Mouse (Mus musculus) gastrocnemius, adult 2 months (tissue): ENCODE results near the gene Olfr449. TPM values are rescaled to one million over a fixed set of nuclear protein-coding genes. Genes with fewer than 3 reads are reported as not detected.

Experiments
- DNase-seq: peaks from one replicate; pipeline ENCODE4 v3.0.0; 2022
- H3K27ac ChIP-seq: fragments of 200-600 bp; 2 replicates; pipeline ENCODE4 v1.8.1; 2022; ENCODE audit warnings: mild to moderate bottlenecking
- H3K4me3 ChIP-seq: fragments of 200-600 bp; 2 replicates; pipeline ENCODE4 v1.8.1; 2022; ENCODE audit warnings: mild to moderate bottlenecking, moderate library complexity
- CTCF ChIP-seq: fragments of 200-600 bp; IDR thresholded peaks from 2 replicates; pipeline ENCODE4 v1.8.1; 2022; ENCODE audit warnings: antibody characterized with exemption, mild to moderate bottlenecking, moderate library complexity
- intact Hi-C: fragments of 180-260 bp; cut with DNase I; formaldehyde crosslinking; loops from one replicate; pipeline ENCODE4 v1.15.1; 2025
- long read RNA-seq, 2 experiments: library from polyadenylated mRNA; stranded (forward); transcript quantifications; one replicate each; pipeline ENCODE4 v2.0.0; 2021
- total RNA-seq, 2 experiments: library from RNA; stranded (reverse); gene quantifications; 2 replicates each; pipeline ENCODE4 v1.2.3; 2021

The Olfr449 gene
- total RNA-seq = not detected
- long read RNA-seq, experiment 1 = 0 reads
- long read RNA-seq, experiment 2 = 0 reads

GRCm38 (mm10) chr6:42834084-42834483 lies at the start of gene Olfr449:
Gene Olfr449 (plus strand): TSS chr6:42834384.
- no peak for DNase-seq
- no peak within 1 kb of the TSS for H3K27ac ChIP-seq
- H3K4me3 ChIP-seq = no peak within 1 kb of the TSS
- intact Hi-C loops = no loop called here
- no peak for TF ChIP-seq CTCF

DNA sequence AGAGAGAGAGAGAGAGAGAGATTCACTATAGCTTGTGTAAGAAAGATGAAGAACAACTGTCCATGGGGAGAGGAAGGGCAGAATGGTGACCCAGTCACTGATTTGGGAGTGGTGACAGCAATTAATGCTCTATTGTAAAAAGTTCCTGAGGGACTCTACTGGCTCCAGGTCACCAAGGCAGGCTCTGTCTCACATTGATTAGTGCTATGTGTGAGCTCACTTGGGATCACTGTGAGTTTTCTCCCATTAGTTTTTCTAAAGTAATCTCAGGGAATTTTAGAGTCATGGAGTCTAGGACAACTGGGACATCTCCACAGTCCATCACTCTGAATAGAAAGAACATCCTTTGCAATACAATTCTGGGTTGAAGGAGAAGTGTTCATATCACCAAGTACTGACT lies 49.4 kb upstream of the Olfr449 start, which contains the start of gene Olfr452:
TSS of gene Olfr452 (plus strand) at position 301 of the 400 bp plus-strand sequence.
- intact Hi-C loops = no loop called here
- TF ChIP-seq CTCF = no peak
- Histone ChIP-seq H3K4me3 (no peak within 1 kb of the TSS), H3K27ac (no peak within 1 kb of the TSS)
- no peak for DNase-seq

GRCm38 (mm10) chr6:42790247-42790948 lies 43.8 kb upstream of the Olfr449 start:
- TF ChIP-seq CTCF = peak; percentile 5; the same call in 1 of the 2 replicates
- Histone ChIP-seq H3K27ac (no peak overlapping the region), H3K4me3 (no peak overlapping the region)
- DNase-seq = no peak
- intact Hi-C loops = no loop called here

DNA sequence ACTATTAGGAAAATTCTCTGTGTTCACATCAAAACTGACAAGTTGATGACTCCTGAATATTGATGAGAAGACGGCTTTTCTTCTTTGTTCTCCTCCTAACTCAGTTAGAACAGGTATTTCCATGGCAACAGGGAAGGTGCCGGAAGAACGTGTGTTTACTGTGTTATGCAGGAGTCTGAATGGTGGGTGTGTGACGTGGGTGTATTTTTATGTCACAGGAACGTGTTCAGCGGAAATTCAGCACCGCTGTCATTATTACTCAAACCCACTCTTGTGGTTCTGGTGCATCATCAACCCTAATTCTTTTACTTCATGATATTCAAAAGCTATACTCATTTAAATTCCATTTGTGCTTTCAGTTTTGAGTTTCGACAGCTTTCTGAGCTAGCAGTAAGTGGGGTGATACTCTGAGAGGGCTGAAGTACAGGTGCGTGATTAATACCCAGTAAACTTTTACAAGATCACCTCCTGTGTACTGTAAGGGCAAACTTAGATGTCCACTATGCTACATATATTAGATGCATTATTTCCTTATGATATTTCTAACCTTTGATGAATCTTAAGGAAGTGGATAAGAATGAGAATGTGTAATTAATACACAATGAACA lies 43.1 kb upstream of the Olfr449 start:
- H3K4me3 ChIP-seq = no peak overlapping the region
- DNase-seq = no peak
- no peak overlapping the region for H3K27ac ChIP-seq
- no peak for TF ChIP-seq CTCF
- intact Hi-C loops = no loop called here

GRCm38 (mm10) chr6:42794982-42795381 lies 39.2 kb upstream of the Olfr449 start:
- TF ChIP-seq CTCF = no peak
- Histone ChIP-seq H3K4me3 (no peak overlapping the region), H3K27ac (no peak overlapping the region)
- DNase-seq = no peak
- intact Hi-C loops = no loop called here

GRCm38 (mm10) chr6:42811639-42812038 lies 22.5 kb upstream of the Olfr449 start, which contains the start of gene Olfr450:
Gene Olfr450 (plus strand): TSS chr6:42811939.
- no peak within 1 kb of the TSS for H3K4me3 ChIP-seq
- intact Hi-C loops = no loop called here
- DNase-seq = no peak
- no peak within 1 kb of the TSS for H3K27ac ChIP-seq
- TF ChIP-seq CTCF = no peak

DNA sequence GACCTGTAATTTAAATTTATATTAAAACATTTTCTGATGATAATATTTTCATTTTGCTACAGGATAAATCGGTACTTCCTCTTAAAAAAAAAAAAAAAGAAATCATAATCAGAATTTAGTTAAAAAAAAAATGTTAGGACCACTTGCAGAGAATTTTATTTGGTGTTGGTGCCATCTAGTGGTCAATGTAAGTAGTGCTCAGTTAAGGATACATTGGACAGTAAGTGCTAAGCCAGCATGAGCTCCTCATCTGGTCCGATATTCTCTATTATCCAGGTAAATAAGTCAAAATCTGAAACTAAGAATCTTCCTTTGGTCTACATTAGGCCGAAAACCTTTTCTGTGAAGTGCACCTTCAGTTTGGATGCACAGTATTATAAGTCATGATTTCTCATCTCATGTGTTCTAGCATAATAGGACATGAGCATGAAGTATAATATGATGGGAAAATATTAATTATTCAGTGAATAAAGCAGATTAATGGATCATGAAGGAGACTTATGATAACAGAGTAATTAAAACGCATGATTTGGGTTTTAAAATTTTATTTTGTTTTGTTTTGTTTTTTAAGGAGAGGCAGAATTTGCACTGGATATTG lies 26.1 kb downstream of the Olfr449 start:
- H3K27ac ChIP-seq = no peak overlapping the region
- no peak overlapping the region for H3K4me3 ChIP-seq
- no peak for DNase-seq
- intact Hi-C loops = loop anchor here (10.0 kb wide), 1 partner anchor 246 kb away; no protein-coding TSS in a partner anchor
- peak; percentile 76 for TF ChIP-seq CTCF

DNA sequence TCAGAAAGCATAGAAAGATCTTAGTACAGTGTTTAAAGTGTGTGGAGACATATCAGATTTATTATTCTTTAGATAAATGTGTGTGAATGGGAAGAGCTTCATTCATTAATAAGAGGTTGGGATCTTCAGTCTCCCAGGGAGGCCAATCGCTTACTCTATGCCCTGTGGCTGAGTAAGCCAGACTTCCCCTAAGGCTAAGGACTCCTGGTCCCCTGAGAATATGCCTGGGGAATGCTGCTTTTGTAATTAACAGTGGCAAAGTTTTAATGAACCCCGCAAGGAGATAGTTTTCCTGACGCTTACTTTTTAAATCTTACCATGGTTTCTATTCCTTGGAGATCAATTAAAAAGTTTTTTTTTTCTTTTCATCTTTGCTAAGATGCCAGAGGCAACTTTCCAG lies 35.5 kb downstream of the Olfr449 start:
- Histone ChIP-seq H3K27ac (no peak overlapping the region), H3K4me3 (no peak overlapping the region)
- no peak for TF ChIP-seq CTCF
- no peak for DNase-seq
- intact Hi-C loops = loop anchor here (10.0 kb wide), 1 partner anchor 255 kb away; no protein-coding TSS in a partner anchor

DNA sequence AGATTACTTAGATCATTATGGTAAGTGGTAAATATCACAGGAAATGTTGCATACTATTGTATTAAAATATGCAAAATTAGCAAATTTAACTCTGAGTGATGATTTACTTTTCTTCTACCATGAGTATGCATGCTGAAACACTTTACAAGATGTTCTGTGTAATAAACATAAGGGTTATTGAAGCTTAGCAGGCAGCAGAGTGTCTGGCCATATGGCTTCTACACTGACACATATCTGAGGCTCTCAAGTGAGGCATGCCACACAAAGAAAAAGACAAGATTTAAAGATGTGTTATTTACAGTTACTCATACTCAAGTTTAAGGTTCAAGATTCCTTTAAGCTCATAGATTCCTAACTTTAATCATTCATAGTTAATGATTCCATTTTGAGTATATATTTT lies 42.1 kb downstream of the Olfr449 start:
- no peak for DNase-seq
- no peak for TF ChIP-seq CTCF
- H3K4me3 ChIP-seq = no peak overlapping the region
- no peak overlapping the region for H3K27ac ChIP-seq
- intact Hi-C loops = no loop called here

Other genes with a start within 250 kb of the Olfr449 start
- gene Tcaf3, start 236.7 kb upstream of the Olfr449 start, total RNA-seq = not detected
- 1 to 10 TPM; 1.5 to 2.7 TPM for gene Tcaf2, start 189.1 kb upstream of the Olfr449 start, total RNA-seq
- 1 to 10 TPM; 4.0 to 8.1 TPM for gene Tcaf1, start 124.3 kb upstream of the Olfr449 start, total RNA-seq
- not detected for gene Olfr453, start 95.0 kb upstream of the Olfr449 start, total RNA-seq
- gene Olfr38, start 78.0 kb upstream of the Olfr449 start, total RNA-seq = not detected
- not detected for gene Olfr452, start 49.3 kb upstream of the Olfr449 start, total RNA-seq
- not detected for gene Olfr450, start 22.4 kb upstream of the Olfr449 start, total RNA-seq
- gene Olfr448, start 56.1 kb downstream of the Olfr449 start, total RNA-seq = not detected
- not detected for gene Olfr447, start 74.5 kb downstream of the Olfr449 start, total RNA-seq
- gene Olfr446, start 87.0 kb downstream of the Olfr449 start, total RNA-seq = not detected
- not detected for gene Olfr444, start 114.7 kb downstream of the Olfr449 start, total RNA-seq